Mouse (Mus musculus): ENCODE results near the gene Sox1. TPM values are rescaled to one million over a fixed set of nuclear protein-coding genes. Genes with fewer than 3 reads are reported as not detected.

Gene Sox1
- polyA plus RNA-seq, 2 experiments: not detected

- H3K4me2 ChIP-seq (ENCODE audit: low read depth): no peak overlapping the region
- H3K4me1 ChIP-seq (replicated peaks; ENCODE audit: control insufficient read depth in 2 of 2, insufficient read depth in 2 of 2, low read length in 1 of 2): no peaks in the 10 kb centered on the region
- no peak overlapping the region for H3K4me3 ChIP-seq (ENCODE audit: insufficient read depth in 1 of 2, low read depth in 2 of 2, low read length in 2 of 2)
- no peak overlapping the region for H3K9ac ChIP-seq (replicated peaks)
- H3K27me3 ChIP-seq (ENCODE audit: control insufficient read depth, insufficient read depth, low read length): peaks cover 28% of the 10 kb centered on the region
- ATAC-seq (ENCODE audit: insufficient read depth) (no peak), DNase-seq (ENCODE audit: low read depth in 3 of 3, low spot score in 3 of 3) (no peak)
- 17% methylated on average over 10 of the region's 10 CpGs for WGBS (ENCODE audit: insufficient replicate concordance)
- TF ChIP-seq EP300 (IDR thresholded peaks at IDR 0.05; ENCODE audit: low read depth): no peak
- no peak for TF ChIP-seq CTCF (IDR thresholded peaks at IDR 0.05; ENCODE audit: low read depth)
- H3K9me3 ChIP-seq (ENCODE audit: control insufficient read depth, low read length): no peaks in the 10 kb centered on the region
- H3K36me3 ChIP-seq (replicated peaks; ENCODE audit: control insufficient read depth, insufficient read depth, low read depth): no peaks in the 10 kb centered on the region
- no peak overlapping the region for H3K27ac ChIP-seq
Measured at GRCm38 (mm10) chr8:12408020-12408419, 12.9 kb downstream of the Sox1 start.

GRCm38 (mm10) chr8:12409976-12410375 is 14.9 kb downstream of the Sox1 start:
- peaks cover 14% of the 10 kb centered on the region for H3K27me3 ChIP-seq (ENCODE audit: control insufficient read depth, insufficient read depth, low read length)
- no peak overlapping the region for H3K4me2 ChIP-seq (ENCODE audit: low read depth)
- no peak for TF ChIP-seq CTCF (IDR thresholded peaks at IDR 0.05; ENCODE audit: low read depth)
- TF ChIP-seq EP300 (IDR thresholded peaks at IDR 0.05; ENCODE audit: low read depth): no peak

DNA sequence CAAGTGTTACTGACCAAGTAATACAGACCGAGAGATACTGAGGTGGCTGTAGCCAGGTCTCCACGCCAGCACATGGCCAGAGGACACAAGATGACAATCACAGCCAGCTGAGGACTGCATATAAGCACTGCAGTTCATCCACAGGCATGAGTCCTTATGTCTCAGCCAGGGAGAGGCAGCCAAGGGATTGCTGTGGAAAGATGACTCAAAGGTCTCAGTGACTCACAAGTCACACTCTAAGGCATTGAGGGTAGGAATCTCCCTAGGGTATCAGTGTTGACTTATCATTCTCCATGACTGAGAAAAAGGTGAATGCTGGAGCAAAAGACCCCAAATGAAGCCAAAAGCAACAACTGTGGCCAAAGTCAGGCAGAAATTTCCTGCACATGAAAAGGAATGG is 22.0 kb downstream of the Sox1 start:
- Histone ChIP-seq H3K4me3 (ENCODE audit: insufficient read depth in 1 of 2, low read depth in 2 of 2, low read length in 2 of 2) (no peak overlapping the region), H3K9me3 (ENCODE audit: control insufficient read depth, low read length) (no peaks in the 10 kb centered on the region), H3K4me1 (replicated peaks; ENCODE audit: control insufficient read depth in 2 of 2, insufficient read depth in 2 of 2, low read length in 1 of 2) (no peaks in the 10 kb centered on the region), H3K9ac (replicated peaks) (no peak overlapping the region), H3K36me3 (replicated peaks; ENCODE audit: control insufficient read depth, insufficient read depth, low read depth) (no peaks in the 10 kb centered on the region), H3K27me3 (ENCODE audit: control insufficient read depth, insufficient read depth, low read length) (no peaks in the 10 kb centered on the region), H3K4me2 (ENCODE audit: low read depth) (no peak overlapping the region), H3K27ac (no peak overlapping the region)
- ATAC-seq (ENCODE audit: insufficient read depth) (no peak), DNase-seq (ENCODE audit: low read depth in 3 of 3, low spot score in 3 of 3) (no peak)
- no peak for TF ChIP-seq EP300 (IDR thresholded peaks at IDR 0.05; ENCODE audit: low read depth)
- no peak for TF ChIP-seq CTCF (IDR thresholded peaks at IDR 0.05; ENCODE audit: low read depth)
- 47% methylated on average over 2 of the region's 2 CpGs for WGBS (ENCODE audit: insufficient replicate concordance)

More at GRCm38 (mm10) chr8:12409976-12410375, 14.9 kb downstream of the Sox1 start:
- Histone ChIP-seq H3K27ac (no peak overlapping the region), H3K9ac (replicated peaks) (no peak overlapping the region), H3K9me3 (ENCODE audit: control insufficient read depth, low read length) (no peaks in the 10 kb centered on the region), H3K36me3 (replicated peaks; ENCODE audit: control insufficient read depth, insufficient read depth, low read depth) (no peaks in the 10 kb centered on the region), H3K4me3 (ENCODE audit: insufficient read depth in 1 of 2, low read depth in 2 of 2, low read length in 2 of 2) (no peak overlapping the region), H3K4me1 (replicated peaks; ENCODE audit: control insufficient read depth in 2 of 2, insufficient read depth in 2 of 2, low read length in 1 of 2) (no peaks in the 10 kb centered on the region)
- WGBS (ENCODE audit: insufficient replicate concordance): 45% methylated on average over 3 of the region's 3 CpGs
- ATAC-seq (ENCODE audit: insufficient read depth) (no peak), DNase-seq (ENCODE audit: low read depth in 3 of 3, low spot score in 3 of 3) (no peak)

GRCm38 (mm10) chr8:12420537-12420936 is 25.4 kb downstream of the Sox1 start:
- WGBS (ENCODE audit: insufficient replicate concordance): 49% methylated on average over 2 of the region's 2 CpGs
- ATAC-seq (ENCODE audit: insufficient read depth) (no peak), DNase-seq (ENCODE audit: low read depth in 3 of 3, low spot score in 3 of 3) (no peak)
- Histone ChIP-seq H3K4me1 (replicated peaks; ENCODE audit: control insufficient read depth in 2 of 2, insufficient read depth in 2 of 2, low read length in 1 of 2) (no peaks in the 10 kb centered on the region), H3K4me2 (ENCODE audit: low read depth) (no peak overlapping the region), H3K27ac (no peak overlapping the region), H3K36me3 (replicated peaks; ENCODE audit: control insufficient read depth, insufficient read depth, low read depth) (no peaks in the 10 kb centered on the region), H3K4me3 (ENCODE audit: insufficient read depth in 1 of 2, low read depth in 2 of 2, low read length in 2 of 2) (no peak overlapping the region), H3K27me3 (ENCODE audit: control insufficient read depth, insufficient read depth, low read length) (no peaks in the 10 kb centered on the region), H3K9ac (replicated peaks) (no peak overlapping the region), H3K9me3 (ENCODE audit: control insufficient read depth, low read length) (no peaks in the 10 kb centered on the region)
- TF ChIP-seq CTCF (IDR thresholded peaks at IDR 0.05; ENCODE audit: low read depth): 0 out of 2 replicates have a peak, but pooled peaks have one; percentile 14
- TF ChIP-seq EP300 (IDR thresholded peaks at IDR 0.05; ENCODE audit: low read depth): no peak

DNA sequence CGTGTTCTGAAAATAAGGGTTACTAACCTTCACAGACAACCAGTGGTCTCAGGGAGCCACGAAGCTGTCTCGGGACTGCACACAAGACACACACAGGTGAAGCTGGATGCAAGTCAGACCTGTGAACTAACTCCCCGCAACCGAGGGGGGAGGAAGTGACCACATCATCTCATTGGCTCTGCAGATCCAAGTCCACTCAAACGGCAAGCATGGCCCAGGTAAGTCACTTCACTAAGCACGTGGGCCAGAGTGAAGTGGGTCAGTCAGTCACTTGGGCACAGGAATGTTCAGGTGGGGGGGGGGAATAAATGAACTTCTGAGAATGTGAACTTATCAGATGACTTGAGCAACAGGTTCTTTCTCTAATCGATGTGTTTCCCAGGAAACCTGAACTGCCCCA is 30.8 kb downstream of the Sox1 start:
- Histone ChIP-seq H3K9me3 (ENCODE audit: control insufficient read depth, low read length) (no peaks in the 10 kb centered on the region), H3K4me3 (ENCODE audit: insufficient read depth in 1 of 2, low read depth in 2 of 2, low read length in 2 of 2) (no peak overlapping the region), H3K4me2 (ENCODE audit: low read depth) (no peak overlapping the region), H3K4me1 (replicated peaks; ENCODE audit: control insufficient read depth in 2 of 2, insufficient read depth in 2 of 2, low read length in 1 of 2) (no peaks in the 10 kb centered on the region), H3K36me3 (replicated peaks; ENCODE audit: control insufficient read depth, insufficient read depth, low read depth) (no peaks in the 10 kb centered on the region), H3K9ac (replicated peaks) (no peak overlapping the region), H3K27ac (no peak overlapping the region), H3K27me3 (ENCODE audit: control insufficient read depth, insufficient read depth, low read length) (peaks cover 37% of the 10 kb centered on the region)
- TF ChIP-seq EP300 (IDR thresholded peaks at IDR 0.05; ENCODE audit: low read depth): no peak
- TF ChIP-seq CTCF (IDR thresholded peaks at IDR 0.05; ENCODE audit: low read depth): no peak
- ATAC-seq (ENCODE audit: insufficient read depth) (no peak), DNase-seq (ENCODE audit: low read depth in 3 of 3, low spot score in 3 of 3) (no peak)
- 60% methylated on average over 8 of the region's 8 CpGs for WGBS (ENCODE audit: insufficient replicate concordance)
